Mouse (Mus musculus) midbrain, embryonic 12.5 days (tissue): ENCODE results near the gene Ccl27a. TPM values are rescaled to one million over a fixed set of nuclear protein-coding genes. Genes with fewer than 3 reads are reported as not detected.

Source experiments
- ATAC-seq: fragments of 200-750 bp; cut with Nextera tagmentation; 2 replicates; pipeline ENCODE4 v1.8.0; 2017; ENCODE audit warnings: low read depth, moderate TSS enrichment, moderate library complexity; ENCODE audit not compliant: low FRiP score
- H3K27ac ChIP-seq: fragments of 300-500 bp; sonication (generic); replicated peaks from 2 replicates; pipeline ENCODE4 v1.5.1; 2016; ENCODE audit warnings: mild to moderate bottlenecking
- H3K27me3 ChIP-seq: fragments of 300-500 bp; sonication (generic); 2 replicates; pipeline ENCODE4 v1.6.1; 2016; ENCODE audit warnings: mild to moderate bottlenecking
- H3K36me3 ChIP-seq: fragments of 300-500 bp; sonication (generic); 2 replicates; pipeline ENCODE4 v1.6.1; 2016
- H3K4me1 ChIP-seq: fragments of 300-500 bp; sonication (generic); 2 replicates; pipeline ENCODE4 v1.6.1; 2016
- H3K4me2 ChIP-seq: fragments of 300-500 bp; sonication (generic); replicated peaks from 2 replicates; pipeline ENCODE4 v1.6.1; 2016; ENCODE audit warnings: mild to moderate bottlenecking, moderate library complexity
- H3K4me3 ChIP-seq: fragments of 300-500 bp; sonication (generic); 2 replicates; pipeline ENCODE4 v1.5.1; 2016; ENCODE audit warnings: mild to moderate bottlenecking
- H3K9ac ChIP-seq: fragments of 300-500 bp; sonication (generic); replicated peaks from 2 replicates; pipeline ENCODE4 v1.6.1; 2016; ENCODE audit warnings: mild to moderate bottlenecking, moderate library complexity
- H3K9me3 ChIP-seq: fragments of 300-500 bp; sonication (generic); 2 replicates; pipeline ENCODE4 v1.6.1; 2016; ENCODE audit warnings: mild to moderate bottlenecking
- WGBS: fragments of 180-500 bp; shearing (Covaris S2); methylation state at CpG from one replicate; pipeline ENCODE4 v1.1.7; 2016; 5-methylcytosine and 5-hydroxymethylcytosine counted together
- polyA plus RNA-seq: library from polyadenylated mRNA; unstranded; fragments of >200 nt; fragmentation: Nextera tagmentation; extraction: Ambion mirVana; gene quantifications from 2 replicates; pipeline ENCODE4 v1.2.1, GENCODE M21; 2016

The Ccl27a gene
- polyA plus RNA-seq, 1 experiment from 2014 or later: 134 TPM

GRCm38 (mm10) chr4:41762099-41762687, 11.9 kb downstream of the Ccl27a start:
- WGBS: 36% methylated on average over 8 of the region's 8 CpGs
- ATAC-seq: no peak
- H3K9ac ChIP-seq: peak overlapping the region; percentile 62; the same call in 1 of the 2 replicates
- peaks cover 34% of the 10 kb centered on the region for H3K4me1 ChIP-seq
- H3K4me2 ChIP-seq: 0 out of 2 replicates have a peak overlapping the region, but pooled peaks have one; percentile 64
- H3K4me3 ChIP-seq: no peak overlapping the region; the same call in 1 of the 2 replicates
- H3K27ac ChIP-seq: peak overlapping the region; percentile 52; the same call in 1 of the 2 replicates
- no peaks in the 10 kb centered on the region for H3K36me3 ChIP-seq
- no peaks in the 10 kb centered on the region for H3K27me3 ChIP-seq
- H3K9me3 ChIP-seq: no peaks in the 10 kb centered on the region

GRCm38 (mm10) chr4:41761680-41762079, 12.4 kb downstream of the Ccl27a start:
- peak overlapping the region; percentile 52; the same call in 1 of the 2 replicates for H3K27ac ChIP-seq
- peaks cover 34% of the 10 kb centered on the region for H3K4me1 ChIP-seq
- H3K27me3 ChIP-seq: no peaks in the 10 kb centered on the region
- ATAC-seq: no peak
- peak overlapping the region; percentile 62 for H3K9ac ChIP-seq
- no peaks in the 10 kb centered on the region for H3K9me3 ChIP-seq
- H3K4me3 ChIP-seq: no peak overlapping the region
- H3K4me2 ChIP-seq: peak overlapping the region; percentile 64; the same call in 1 of the 2 replicates
- H3K36me3 ChIP-seq: no peaks in the 10 kb centered on the region

GRCm38 (mm10) chr4:41760911-41761310, 13.1 kb downstream of the Ccl27a start:
- peaks cover 39% of the 10 kb centered on the region for H3K4me1 ChIP-seq
- no peak for ATAC-seq
- peak overlapping the region; percentile 52; the same call in 1 of the 2 replicates for H3K27ac ChIP-seq

GRCm38 (mm10) chr4:41760288-41760721, 13.7 kb downstream of the Ccl27a start:
- under 1% methylated on average over 15 of the region's 15 CpGs for WGBS
- Histone ChIP-seq H3K4me2 (peak overlapping the region; percentile 64), H3K27me3 (no peaks in the 10 kb centered on the region), H3K9ac (peak overlapping the region; percentile 62), H3K9me3 (no peaks in the 10 kb centered on the region), H3K36me3 (no peaks in the 10 kb centered on the region), H3K27ac (peak overlapping the region; percentile 52; the same call in 1 of the 2 replicates), H3K4me3 (peak overlapping the region; percentile 43), H3K4me1 (peaks cover 39% of the 10 kb centered on the region)
- peak; percentile 89 for ATAC-seq

More at GRCm38 (mm10) chr4:41760911-41761310, 13.1 kb downstream of the Ccl27a start:
- H3K9me3 ChIP-seq: no peaks in the 10 kb centered on the region
- H3K27me3 ChIP-seq: no peaks in the 10 kb centered on the region
- no peaks in the 10 kb centered on the region for H3K36me3 ChIP-seq
- H3K4me3 ChIP-seq: peak overlapping the region; percentile 43
- H3K4me2 ChIP-seq: peak overlapping the region; percentile 64
- 90% methylated on average over 4 of the region's 4 CpGs for WGBS
- H3K9ac ChIP-seq: peak overlapping the region; percentile 62

- H3K4me3 ChIP-seq: peak overlapping the region; percentile 43
- peak overlapping the region; percentile 62 for H3K9ac ChIP-seq
- 43% methylated on average over 6 of the region's 6 CpGs for WGBS
- ATAC-seq: no peak
- no peaks in the 10 kb centered on the region for H3K36me3 ChIP-seq
- H3K4me2 ChIP-seq: peak overlapping the region; percentile 64
- no peaks in the 10 kb centered on the region for H3K27me3 ChIP-seq
- peak overlapping the region; percentile 52; the same call in 1 of the 2 replicates for H3K27ac ChIP-seq
- peaks cover 43% of the 10 kb centered on the region for H3K4me1 ChIP-seq
- H3K9me3 ChIP-seq: no peaks in the 10 kb centered on the region
Observed at GRCm38 (mm10) chr4:41759656-41760287, 14.3 kb downstream of the Ccl27a start.

- Histone ChIP-seq H3K27me3 (no peaks in the 10 kb centered on the region), H3K4me2 (no peak overlapping the region), H3K27ac (0 out of 2 replicates have a peak overlapping the region, but pooled peaks have one; percentile 3), H3K9ac (0 out of 2 replicates have a peak overlapping the region, but pooled peaks have one; percentile 15), H3K36me3 (no peaks in the 10 kb centered on the region), H3K4me1 (peaks cover 43% of the 10 kb centered on the region), H3K9me3 (no peaks in the 10 kb centered on the region), H3K4me3 (no peak overlapping the region)
- no peak for ATAC-seq
- 89% methylated on average over 9 of the region's 9 CpGs for WGBS
Observed at GRCm38 (mm10) chr4:41759206-41759605, 14.8 kb downstream of the Ccl27a start.

GRCm38 (mm10) chr4:41758701-41759100, 15.3 kb downstream of the Ccl27a start:
- H3K9me3 ChIP-seq: no peaks in the 10 kb centered on the region
- no peak overlapping the region for H3K4me2 ChIP-seq
- H3K27me3 ChIP-seq: no peaks in the 10 kb centered on the region
- H3K4me1 ChIP-seq: peaks cover 43% of the 10 kb centered on the region
- no peak overlapping the region for H3K27ac ChIP-seq
- WGBS: 88% methylated on average over 4 of the region's 4 CpGs
- H3K36me3 ChIP-seq: no peaks in the 10 kb centered on the region
- no peak overlapping the region for H3K9ac ChIP-seq
- ATAC-seq: no peak
- H3K4me3 ChIP-seq: no peak overlapping the region

GRCm38 (mm10) chr4:41758021-41758420, 16.0 kb downstream of the Ccl27a start:
- H3K36me3 ChIP-seq: no peaks in the 10 kb centered on the region
- no peak overlapping the region for H3K4me3 ChIP-seq
- H3K27ac ChIP-seq: no peak overlapping the region
- H3K4me2 ChIP-seq: no peak overlapping the region
- 85% methylated on average over 11 of the region's 11 CpGs for WGBS
- no peak overlapping the region for H3K9ac ChIP-seq
- H3K4me1 ChIP-seq: peaks cover 43% of the 10 kb centered on the region
- no peaks in the 10 kb centered on the region for H3K27me3 ChIP-seq
- no peak for ATAC-seq
- no peaks in the 10 kb centered on the region for H3K9me3 ChIP-seq

- peaks cover 37% of the 10 kb centered on the region for H3K4me1 ChIP-seq
- 93% methylated on average over 13 of the region's 13 CpGs for WGBS
- no peak overlapping the region for H3K4me3 ChIP-seq
- H3K27me3 ChIP-seq: no peaks in the 10 kb centered on the region
- no peak overlapping the region; the same call in 1 of the 2 replicates for H3K9ac ChIP-seq
- no peak for ATAC-seq
- no peaks in the 10 kb centered on the region for H3K36me3 ChIP-seq
- no peak overlapping the region for H3K27ac ChIP-seq
- no peak overlapping the region for H3K4me2 ChIP-seq
- no peaks in the 10 kb centered on the region for H3K9me3 ChIP-seq
Observed at GRCm38 (mm10) chr4:41757321-41757720, 16.7 kb downstream of the Ccl27a start.

- Histone ChIP-seq H3K27ac (no peak overlapping the region), H3K9me3 (no peaks in the 10 kb centered on the region), H3K27me3 (peaks cover 6% of the 10 kb centered on the region), H3K4me2 (peak overlapping the region; percentile 79), H3K9ac (peak overlapping the region; percentile 65; the same call in 1 of the 2 replicates), H3K4me3 (peak overlapping the region; percentile 65), H3K4me1 (peaks cover 28% of the 10 kb centered on the region), H3K36me3 (no peaks in the 10 kb centered on the region)
- 79% methylated on average over 8 of the region's 8 CpGs for WGBS
- ATAC-seq: no peak
Observed at GRCm38 (mm10) chr4:41756440-41756839, 17.6 kb downstream of the Ccl27a start.

- Histone ChIP-seq H3K27ac (peak within 1 kb of the TSS; percentile 64), H3K4me3 (peak within 1 kb of the TSS; percentile 65), H3K27me3 (peaks cover 6% of the 10 kb centered on the region), H3K4me2 (peak within 1 kb of the TSS; percentile 79), H3K4me1 (peaks cover 20% of the 10 kb centered on the region), H3K36me3 (no peaks in the 10 kb centered on the region), H3K9ac (peak within 1 kb of the TSS; percentile 65), H3K9me3 (no peaks in the 10 kb centered on the region)
- WGBS: 0% methylated on average over 57 of the region's 57 CpGs
- ATAC-seq: peak; percentile 66
Observed at GRCm38 (mm10) chr4:41755338-41756305, 18.4 kb downstream of the Ccl27a start, which contains the start of gene Sigmar1. TSS of gene Sigmar1 (minus strand) at chr4:41756157.
